Mouse (Mus musculus) forebrain, embryonic 11.5 days (tissue): Measurements from ENCODE around the gene A130010J15Rik. TPM values are rescaled to one million over a fixed set of nuclear protein-coding genes. Genes with fewer than 3 reads are reported as not detected.
A peak's percentile ranks its signal among the peaks of the same experiment; 100 is the strongest.

Source experiments
- ATAC-seq: fragments of 200-750 bp; cut with Nextera tagmentation; replicated peaks from 2 replicates; pipeline ENCODE4 v1.8.0; 2017; ENCODE audit warnings: moderate TSS enrichment; ENCODE audit not compliant: low FRiP score
- DNase-seq: peaks from one replicate; pipeline ENCODE4 v3.0.0-alpha.2; 2017; ENCODE audit warnings: low spot score
- H3K27ac ChIP-seq: fragments of 300-500 bp; sonication (generic); 2 replicates; pipeline ENCODE4 v1.5.1; 2014; ENCODE audit warnings: low read depth, low read length
- H3K27me3 ChIP-seq: fragments of 300-500 bp; sonication (generic); 2 replicates; pipeline ENCODE4 v1.6.1; 2014; ENCODE audit warnings: mild to moderate bottlenecking, low read length, mixed read lengths; ENCODE audit not compliant: control insufficient read depth, insufficient read depth
- H3K36me3 ChIP-seq: fragments of 300-500 bp; sonication (generic); 2 replicates; pipeline ENCODE4 v1.6.1; 2014; ENCODE audit warnings: mild to moderate bottlenecking, low read length, moderate library complexity, mixed read lengths; ENCODE audit not compliant: control insufficient read depth, insufficient read depth
- H3K4me1 ChIP-seq: fragments of 300-500 bp; sonication (generic); replicated peaks from 2 replicates; pipeline ENCODE4 v1.6.1; 2014; ENCODE audit warnings: low read length, mixed read lengths; ENCODE audit not compliant: control insufficient read depth, insufficient read depth
- H3K4me2 ChIP-seq: fragments of 300-500 bp; sonication (generic); 2 replicates; pipeline ENCODE4 v1.6.1; 2014; ENCODE audit warnings: low read depth, mild to moderate bottlenecking, low read length, moderate library complexity, mixed read lengths; ENCODE audit not compliant: severe bottlenecking
- H3K4me3 ChIP-seq: fragments of 300-500 bp; sonication (generic); 2 replicates; pipeline ENCODE4 v1.5.1; 2014; ENCODE audit warnings: low read depth, low read length
- H3K9ac ChIP-seq: fragments of 300-500 bp; sonication (generic); 2 replicates; pipeline ENCODE4 v1.6.1; 2014; ENCODE audit warnings: low read length
- H3K9me3 ChIP-seq: fragments of 300-500 bp; sonication (generic); 2 replicates; pipeline ENCODE4 v1.6.1; 2016; ENCODE audit warnings: low read length, mixed read lengths; ENCODE audit not compliant: control insufficient read depth
- WGBS: fragments of 180-500 bp; shearing (Covaris S2); extraction: QIAGEN DNeasy Blood & Tissue Kit; methylation state at CpG from one replicate; pipeline ENCODE4 v1.1.7; 2014; 5-methylcytosine and 5-hydroxymethylcytosine counted together
- polyA plus RNA-seq: library from polyadenylated mRNA; unstranded; fragments of >200 nt; fragmentation: Nextera tagmentation; extraction: Ambion mirVana; gene quantifications from 2 replicates; pipeline ENCODE4 v1.2.1, GENCODE M21; 2014

Gene A130010J15Rik
- polyA plus RNA-seq, 1 experiment from 2014 or later, result 14.3 TPM

- H3K4me3 ChIP-seq, result no peak overlapping the region
- no peaks in the 10 kb centered on the region for H3K9me3 ChIP-seq
- 91% methylated on average over 6 of the region's 6 CpGs for WGBS
- DNase-seq (no peak), ATAC-seq (no peak)
- no peaks in the 10 kb centered on the region for H3K27me3 ChIP-seq
- no peak overlapping the region for H3K4me2 ChIP-seq
- H3K27ac ChIP-seq, result no peak overlapping the region
- H3K36me3 ChIP-seq, result no peaks in the 10 kb centered on the region
- peaks cover 5% of the 10 kb centered on the region; the same call in 1 of the 2 replicates for H3K4me1 ChIP-seq
- H3K9ac ChIP-seq, result no peak overlapping the region
Measured at GRCm38 (mm10) chr1:193188257-193188656, 20.4 kb downstream of the A130010J15Rik start.

GRCm38 (mm10) chr1:193189151-193189621 lies 21.3 kb downstream of the A130010J15Rik start:
- no peak overlapping the region for H3K4me2 ChIP-seq
- ATAC-seq, result peak; percentile 88
- WGBS, result 33% methylated on average over 9 of the region's 9 CpGs

GRCm38 (mm10) chr1:193189771-193190170 lies 21.9 kb downstream of the A130010J15Rik start:
- no peaks in the 10 kb centered on the region for H3K27me3 ChIP-seq
- DNase-seq (no peak), ATAC-seq (no peak)
- 68% methylated on average over 3 of the region's 3 CpGs for WGBS
- peaks cover 5% of the 10 kb centered on the region; the same call in 1 of the 2 replicates for H3K4me1 ChIP-seq
- no peak overlapping the region for H3K4me2 ChIP-seq
- H3K9me3 ChIP-seq, result no peaks in the 10 kb centered on the region
- no peak overlapping the region for H3K9ac ChIP-seq
- no peaks in the 10 kb centered on the region for H3K36me3 ChIP-seq
- no peak overlapping the region for H3K27ac ChIP-seq
- H3K4me3 ChIP-seq, result no peak overlapping the region

More at GRCm38 (mm10) chr1:193189151-193189621, 21.3 kb downstream of the A130010J15Rik start:
- no peak overlapping the region for H3K27ac ChIP-seq
- no peaks in the 10 kb centered on the region for H3K27me3 ChIP-seq
- peak; percentile 60 for DNase-seq
- H3K4me1 ChIP-seq, result peaks cover 5% of the 10 kb centered on the region; the same call in 1 of the 2 replicates
- no peaks in the 10 kb centered on the region for H3K36me3 ChIP-seq
- no peak overlapping the region for H3K4me3 ChIP-seq
- no peaks in the 10 kb centered on the region for H3K9me3 ChIP-seq
- H3K9ac ChIP-seq, result no peak overlapping the region

GRCm38 (mm10) chr1:193191675-193192283 lies 23.9 kb downstream of the A130010J15Rik start:
- ATAC-seq (no peak), DNase-seq (no peak)
- H3K4me1 ChIP-seq, result peaks cover 5% of the 10 kb centered on the region; the same call in 1 of the 2 replicates

GRCm38 (mm10) chr1:193194416-193195140 lies 26.7 kb downstream of the A130010J15Rik start:
- Histone ChIP-seq H3K27ac (no peak overlapping the region), H3K9ac (no peak overlapping the region), H3K4me3 (no peak overlapping the region), H3K9me3 (no peaks in the 10 kb centered on the region), H3K27me3 (no peaks in the 10 kb centered on the region), H3K4me2 (no peak overlapping the region), H3K36me3 (no peaks in the 10 kb centered on the region), H3K4me1 (peaks cover under 1% of the 10 kb centered on the region; the same call in 1 of the 2 replicates)
- ATAC-seq (no peak), DNase-seq (no peak)
- WGBS, result 88% methylated on average over 3 of the region's 3 CpGs

More at GRCm38 (mm10) chr1:193191675-193192283, 23.9 kb downstream of the A130010J15Rik start:
- Histone ChIP-seq H3K36me3 (no peaks in the 10 kb centered on the region), H3K9ac (no peak overlapping the region), H3K27ac (no peak overlapping the region), H3K27me3 (no peaks in the 10 kb centered on the region), H3K4me3 (no peak overlapping the region), H3K9me3 (no peaks in the 10 kb centered on the region), H3K4me2 (no peak overlapping the region)
- 87% methylated on average over 7 of the region's 7 CpGs for WGBS

- Histone ChIP-seq H3K27me3 (no peaks in the 10 kb centered on the region), H3K4me3 (no peak overlapping the region), H3K9me3 (no peaks in the 10 kb centered on the region), H3K4me2 (no peak overlapping the region), H3K27ac (no peak overlapping the region), H3K4me1 (no peaks in the 10 kb centered on the region), H3K9ac (no peak overlapping the region), H3K36me3 (no peaks in the 10 kb centered on the region)
- ATAC-seq, result no peak
- DNase-seq, result no peak
- 59% methylated on average over 3 of the region's 3 CpGs for WGBS
Measured at GRCm38 (mm10) chr1:193195169-193195810, 27.4 kb downstream of the A130010J15Rik start.

- no peak for DNase-seq
- H3K4me1 ChIP-seq, result no peaks in the 10 kb centered on the region
Measured at GRCm38 (mm10) chr1:193197494-193198205, 29.8 kb downstream of the A130010J15Rik start.

GRCm38 (mm10) chr1:193198312-193198711 lies 30.5 kb downstream of the A130010J15Rik start:
- no peaks in the 10 kb centered on the region for H3K4me1 ChIP-seq
- WGBS, result 85% methylated on average over 2 of the region's 2 CpGs
- H3K9me3 ChIP-seq, result no peaks in the 10 kb centered on the region
- no peak overlapping the region for H3K9ac ChIP-seq
- no peaks in the 10 kb centered on the region for H3K27me3 ChIP-seq
- DNase-seq (no peak), ATAC-seq (no peak)
- H3K36me3 ChIP-seq, result no peaks in the 10 kb centered on the region
- no peak overlapping the region for H3K4me2 ChIP-seq
- H3K4me3 ChIP-seq, result no peak overlapping the region
- no peak overlapping the region for H3K27ac ChIP-seq

More at GRCm38 (mm10) chr1:193197494-193198205, 29.8 kb downstream of the A130010J15Rik start:
- WGBS, result 91% methylated on average over 18 of the region's 18 CpGs
- no peak overlapping the region for H3K4me2 ChIP-seq
- no peaks in the 10 kb centered on the region for H3K9me3 ChIP-seq
- no peak for ATAC-seq
- no peaks in the 10 kb centered on the region for H3K27me3 ChIP-seq
- H3K27ac ChIP-seq, result no peak overlapping the region
- no peaks in the 10 kb centered on the region for H3K36me3 ChIP-seq
- no peak overlapping the region for H3K9ac ChIP-seq
- no peak overlapping the region for H3K4me3 ChIP-seq
